Mouse (Mus musculus): Measurements from ENCODE around the gene Ap1m2. TPM values are rescaled to one million over a fixed set of nuclear protein-coding genes. Genes with fewer than 3 reads are reported as not detected.

Gene Ap1m2
- polyA plus RNA-seq, 1 experiment = not detected

- Histone ChIP-seq H3K27me3 (ENCODE audit: control insufficient read depth, insufficient read depth, insufficient read length) (no peaks in the 10 kb centered on the region), H3K36me3 (ENCODE audit: control insufficient read depth, insufficient read depth) (peaks cover 34% of the 10 kb centered on the region), H3ac (ENCODE audit: control insufficient read depth, insufficient read length, low read depth) (no peak overlapping the region), H3K4me3 (ENCODE audit: insufficient read depth, poor library complexity, severe bottlenecking) (no peak overlapping the region), H3K79me3 (ENCODE audit: low read depth) (peaks cover 2% of the 10 kb centered on the region), H3K79me2 (ENCODE audit: control insufficient read depth, insufficient read depth) (peaks cover 14% of the 10 kb centered on the region)
- TF ChIP-seq FOSL1 (IDR thresholded peaks at IDR 0.05; ENCODE audit: insufficient read depth, low read length, poor library complexity, severe bottlenecking) (no peak), CTCF (IDR thresholded peaks at IDR 0.05; ENCODE audit: control insufficient read depth, insufficient read depth, insufficient read length) (no peak), CEBPB (IDR thresholded peaks at IDR 0.05; ENCODE audit: low read depth) (no peak), USF1 (IDR thresholded peaks at IDR 0.05; ENCODE audit: low read depth) (no peak)
Observed at GRCm38 (mm10) chr9:21268305-21268704, 43.8 kb downstream of the Ap1m2 start.

- H3ac ChIP-seq (ENCODE audit: control insufficient read depth, insufficient read length, low read depth) = no peak overlapping the region
- H3K27me3 ChIP-seq (ENCODE audit: control insufficient read depth, insufficient read depth, insufficient read length) = no peaks in the 10 kb centered on the region
- no peak overlapping the region for H3K4me3 ChIP-seq (ENCODE audit: insufficient read depth, poor library complexity, severe bottlenecking)
- H3K79me3 ChIP-seq (ENCODE audit: low read depth) = peaks cover 2% of the 10 kb centered on the region
- H3K36me3 ChIP-seq (ENCODE audit: control insufficient read depth, insufficient read depth) = peaks cover 24% of the 10 kb centered on the region
- H3K79me2 ChIP-seq (ENCODE audit: control insufficient read depth, insufficient read depth) = peaks cover 14% of the 10 kb centered on the region
- no peak for TF ChIP-seq FOSL1 (IDR thresholded peaks at IDR 0.05; ENCODE audit: insufficient read depth, low read length, poor library complexity, severe bottlenecking)
- no peak for TF ChIP-seq USF1 (IDR thresholded peaks at IDR 0.05; ENCODE audit: low read depth)
- TF ChIP-seq CTCF (IDR thresholded peaks at IDR 0.05; ENCODE audit: control insufficient read depth, insufficient read depth, insufficient read length) = no peak
- no peak for TF ChIP-seq CEBPB (IDR thresholded peaks at IDR 0.05; ENCODE audit: low read depth)
- no peak for TF ChIP-seq MYOG (IDR thresholded peaks at IDR 0.05; ENCODE audit: control insufficient read depth, extremely low read depth, insufficient read length)
- TF ChIP-seq MAX (IDR thresholded peaks at IDR 0.05) = no peak
- no peak for TF ChIP-seq MYOD1 (IDR thresholded peaks at IDR 0.05; ENCODE audit: control insufficient read depth, insufficient read length, low read depth)
Observed at GRCm38 (mm10) chr9:21266889-21267288, 45.2 kb downstream of the Ap1m2 start.

GRCm38 (mm10) chr9:21265611-21266010, 46.5 kb downstream of the Ap1m2 start:
- H3K79me2 ChIP-seq (ENCODE audit: control insufficient read depth, insufficient read depth) = peaks cover 14% of the 10 kb centered on the region
- peak overlapping the region; percentile 65 for H3K4me3 ChIP-seq (ENCODE audit: insufficient read depth, poor library complexity, severe bottlenecking)
- peaks cover 2% of the 10 kb centered on the region for H3K79me3 ChIP-seq (ENCODE audit: low read depth)
- TF ChIP-seq CEBPB (IDR thresholded peaks at IDR 0.05; ENCODE audit: low read depth) = no peak
- TF ChIP-seq MAX (IDR thresholded peaks at IDR 0.05) = no peak
- no peak for TF ChIP-seq CTCF (IDR thresholded peaks at IDR 0.05; ENCODE audit: control insufficient read depth, insufficient read depth, insufficient read length)
- TF ChIP-seq MYOG (IDR thresholded peaks at IDR 0.05; ENCODE audit: control insufficient read depth, extremely low read depth, insufficient read length) = no peak
- TF ChIP-seq FOSL1 (IDR thresholded peaks at IDR 0.05; ENCODE audit: insufficient read depth, low read length, poor library complexity, severe bottlenecking) = no peak
- no peak for TF ChIP-seq USF1 (IDR thresholded peaks at IDR 0.05; ENCODE audit: low read depth)
- TF ChIP-seq MYOD1 (IDR thresholded peaks at IDR 0.05; ENCODE audit: control insufficient read depth, insufficient read length, low read depth) = no peak
- H3ac ChIP-seq (ENCODE audit: control insufficient read depth, insufficient read length, low read depth) = peak overlapping the region; percentile 76
- H3K36me3 ChIP-seq (ENCODE audit: control insufficient read depth, insufficient read depth) = peaks cover 20% of the 10 kb centered on the region
- no peaks in the 10 kb centered on the region for H3K27me3 ChIP-seq (ENCODE audit: control insufficient read depth, insufficient read depth, insufficient read length)

- Histone ChIP-seq H3ac (ENCODE audit: control insufficient read depth, insufficient read length, low read depth) (peak within 1 kb of the TSS; percentile 76), H3K27me3 (ENCODE audit: control insufficient read depth, insufficient read depth, insufficient read length) (no peaks in the 10 kb centered on the region), H3K36me3 (ENCODE audit: control insufficient read depth, insufficient read depth) (peaks cover 16% of the 10 kb centered on the region), H3K4me3 (ENCODE audit: insufficient read depth, poor library complexity, severe bottlenecking) (peak within 1 kb of the TSS; percentile 65), H3K79me3 (ENCODE audit: low read depth) (peaks cover 2% of the 10 kb centered on the region), H3K79me2 (ENCODE audit: control insufficient read depth, insufficient read depth) (peaks cover 14% of the 10 kb centered on the region)
- TF ChIP-seq MAX (IDR thresholded peaks at IDR 0.05) = no peak
- TF ChIP-seq MYOD1 (IDR thresholded peaks at IDR 0.05; ENCODE audit: control insufficient read depth, insufficient read length, low read depth) = no peak
- TF ChIP-seq CEBPB (IDR thresholded peaks at IDR 0.05; ENCODE audit: low read depth) = no peak
- no peak for TF ChIP-seq FOSL1 (IDR thresholded peaks at IDR 0.05; ENCODE audit: insufficient read depth, low read length, poor library complexity, severe bottlenecking)
- TF ChIP-seq USF1 (IDR thresholded peaks at IDR 0.05; ENCODE audit: low read depth) = no peak
- no peak for TF ChIP-seq CTCF (IDR thresholded peaks at IDR 0.05; ENCODE audit: control insufficient read depth, insufficient read depth, insufficient read length)
- no peak for TF ChIP-seq MYOG (IDR thresholded peaks at IDR 0.05; ENCODE audit: control insufficient read depth, extremely low read depth, insufficient read length)
Observed at GRCm38 (mm10) chr9:21265000-21265561, 47.1 kb downstream of the Ap1m2 start, which contains the start of gene Atg4d. TSS of gene Atg4d (plus strand) at chr9:21265293.

GRCm38 (mm10) chr9:21264272-21264999, 47.7 kb downstream of the Ap1m2 start:
- peaks cover 2% of the 10 kb centered on the region for H3K79me3 ChIP-seq (ENCODE audit: low read depth)
- peak overlapping the region; percentile 51 for H3ac ChIP-seq (ENCODE audit: control insufficient read depth, insufficient read length, low read depth)
- peaks cover 12% of the 10 kb centered on the region for H3K36me3 ChIP-seq (ENCODE audit: control insufficient read depth, insufficient read depth)
- no peaks in the 10 kb centered on the region for H3K27me3 ChIP-seq (ENCODE audit: control insufficient read depth, insufficient read depth, insufficient read length)
- no peak overlapping the region for H3K4me3 ChIP-seq (ENCODE audit: insufficient read depth, poor library complexity, severe bottlenecking)
- TF ChIP-seq FOSL1 (IDR thresholded peaks at IDR 0.05; ENCODE audit: insufficient read depth, low read length, poor library complexity, severe bottlenecking) = no peak
- TF ChIP-seq USF1 (IDR thresholded peaks at IDR 0.05; ENCODE audit: low read depth) = no peak
- TF ChIP-seq MAX (IDR thresholded peaks at IDR 0.05) = no peak
- H3K79me2 ChIP-seq (ENCODE audit: control insufficient read depth, insufficient read depth) = peaks cover 14% of the 10 kb centered on the region
